Mouse (Mus musculus) liver, embryonic 14.5 days (tissue): ENCODE measurements at regions not wholly inside any gene's neighbourhood (a gene's known extent, or its start where the extent isn't known, plus 50 kb on each side); places are given as distances from the start of the nearest gene placed in this dataset.

Experiments used
- ATAC-seq: fragments of 200-750 bp; cut with Nextera tagmentation; 2 replicates; pipeline ENCODE4 v1.8.0; 2017; ENCODE audit warnings: moderate number of reproducible peaks, mild to moderate bottlenecking, moderate library complexity; ENCODE audit not compliant: insufficient read depth
- DNase-seq, 3 experiments: peaks; one replicate each; pipeline ENCODE4 v3.0.0-alpha.2; 2012 to 2013; ENCODE audit warnings: low read depth in 3 of 3, low spot score in 3 of 3
- H3K27ac ChIP-seq: fragments of 300-500 bp; sonication (generic); 2 replicates; pipeline ENCODE4 v1.5.1; 2014; ENCODE audit warnings: moderate library complexity, mild to moderate bottlenecking, control low read depth, inconsistent platforms
- H3K27me3 ChIP-seq: fragments of 300-500 bp; sonication (generic); 2 replicates; pipeline ENCODE4 v1.6.1; 2014; ENCODE audit warnings: mild to moderate bottlenecking, low read length, moderate library complexity; ENCODE audit not compliant: control insufficient read depth, insufficient read depth
- H3K36me3 ChIP-seq: fragments of 300-500 bp; sonication (generic); replicated peaks from 2 replicates; pipeline ENCODE4 v1.6.1; 2014; ENCODE audit warnings: low read depth; ENCODE audit not compliant: control insufficient read depth, insufficient read depth
- H3K4me1 ChIP-seq, 2 experiments: fragments of 200-500 bp in 1 of 2; fragments of 300-500 bp in 1 of 2; sonication (generic) in 1 of 2; replicated peaks; 2 replicates each; pipeline ENCODE4 v1.6.1; 2012 to 2014; ENCODE audit warnings: antibody characterized with exemption in 1 of 2, inconsistent platforms in 1 of 2, low read length in 1 of 2; ENCODE audit not compliant: control insufficient read depth in 2 of 2, insufficient read depth in 2 of 2
- H3K4me2 ChIP-seq: fragments of 300-500 bp; sonication (generic); 2 replicates; pipeline ENCODE4 v1.6.1; 2014; ENCODE audit warnings: low read depth, mild to moderate bottlenecking, control low read depth, moderate library complexity
- H3K4me3 ChIP-seq, 2 experiments: fragments of 200-500 bp in 1 of 2; fragments of 300-500 bp in 1 of 2; sonication (generic) in 1 of 2; 2 replicates each; pipeline ENCODE4 v1.5.1; 2012 to 2014; ENCODE audit warnings: low read depth in 2 of 2, low read length in 2 of 2, mild to moderate bottlenecking in 2 of 2, control low read depth in 1 of 2, inconsistent platforms in 1 of 2, moderate library complexity in 1 of 2; ENCODE audit not compliant: insufficient read depth in 1 of 2
- H3K9ac ChIP-seq: fragments of 300-500 bp; sonication (generic); replicated peaks from 2 replicates; pipeline ENCODE4 v1.6.1; 2014; ENCODE audit warnings: mild to moderate bottlenecking, control low read depth, moderate library complexity
- H3K9me3 ChIP-seq: fragments of 300-500 bp; sonication (generic); 2 replicates; pipeline ENCODE4 v1.6.1; 2016; ENCODE audit warnings: low read length, mixed read lengths; ENCODE audit not compliant: control insufficient read depth
- CTCF ChIP-seq: IDR thresholded peaks from 2 replicates; pipeline ENCODE4 v1.5.1; 2016; ENCODE audit warnings: antibody characterized with exemption, low read depth, control low read depth
- EP300 ChIP-seq: IDR thresholded peaks from 2 replicates; pipeline ENCODE4 v1.6.1; 2016; ENCODE audit warnings: antibody characterized with exemption, low read depth
- WGBS: fragments of 180-500 bp; shearing (Covaris S2); extraction: QIAGEN DNeasy Blood & Tissue Kit; methylation state at CpG from one replicate; pipeline ENCODE4 v1.1.7; 2014; ENCODE audit not compliant: insufficient replicate concordance; 5-methylcytosine and 5-hydroxymethylcytosine counted together

- no peak overlapping the region for H3K9ac ChIP-seq
- H3K4me2 ChIP-seq = no peak overlapping the region
- H3K36me3 ChIP-seq = no peaks in the 10 kb centered on the region
- H3K27ac ChIP-seq = no peak overlapping the region
- H3K4me1 ChIP-seq = no peaks in the 10 kb centered on the region
- no peak overlapping the region for H3K4me3 ChIP-seq
- ATAC-seq (no peak), DNase-seq (no peak)
- TF ChIP-seq EP300 (no peak), CTCF (no peak)
- no peaks in the 10 kb centered on the region for H3K9me3 ChIP-seq
- no peaks in the 10 kb centered on the region for H3K27me3 ChIP-seq
- 30% methylated on average over 3 of the region's 3 CpGs for WGBS
Observed at GRCm38 (mm10) chr9:91520521-91520920, 154.9 kb upstream of the Zic1 start.

GRCm38 (mm10) chr9:91509672-91510071, 144.1 kb upstream of the Zic1 start:
- Histone ChIP-seq H3K4me3 (no peak overlapping the region), H3K4me2 (no peak overlapping the region), H3K27me3 (no peaks in the 10 kb centered on the region), H3K9me3 (no peaks in the 10 kb centered on the region), H3K4me1 (no peaks in the 10 kb centered on the region), H3K36me3 (no peaks in the 10 kb centered on the region), H3K27ac (no peak overlapping the region), H3K9ac (no peak overlapping the region)
- 64% methylated on average over 3 of the region's 3 CpGs for WGBS
- TF ChIP-seq EP300 = no peak
- TF ChIP-seq CTCF = no peak
- ATAC-seq = no peak
- no peak for DNase-seq

DNA sequence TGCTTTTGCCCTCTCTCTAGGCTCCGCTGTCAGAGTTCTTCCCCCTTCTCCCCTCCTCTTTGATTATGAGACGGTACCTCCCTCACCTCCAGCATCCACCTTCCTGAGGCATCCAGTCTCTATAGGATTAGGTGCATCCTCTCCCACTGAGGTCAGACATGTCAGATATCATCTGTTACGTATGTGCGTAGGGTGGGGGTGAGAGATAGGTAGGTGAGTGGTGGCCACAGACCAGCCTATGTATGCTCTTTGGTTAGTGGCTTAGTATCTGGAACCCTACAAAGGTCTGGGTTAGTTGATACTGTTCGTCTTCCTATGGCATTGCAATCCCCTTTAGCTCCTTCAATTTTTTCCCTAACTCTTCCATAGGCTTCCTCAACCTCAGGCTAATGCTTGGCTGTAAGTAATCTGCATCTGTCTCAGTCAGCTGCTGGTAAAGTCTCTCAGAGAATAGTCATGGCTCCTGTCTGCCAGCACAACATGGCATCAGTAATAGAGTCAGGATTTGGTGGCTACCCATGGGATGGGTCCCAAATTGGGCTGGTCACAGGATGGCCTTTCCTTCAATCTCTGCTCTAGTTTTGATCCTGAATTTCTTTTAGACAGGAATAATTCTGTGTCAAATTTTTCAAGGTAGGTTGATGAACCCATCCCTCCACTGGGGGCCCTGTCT, 138.2 kb upstream of the Zic1 start:
- no peak overlapping the region for H3K4me3 ChIP-seq
- no peak overlapping the region for H3K27ac ChIP-seq
- ATAC-seq (0 out of 2 replicates have a peak, but pooled peaks have one; percentile 11), DNase-seq (no peak)
- no peaks in the 10 kb centered on the region for H3K27me3 ChIP-seq
- TF ChIP-seq CTCF = no peak
- TF ChIP-seq EP300 = no peak
- no peaks in the 10 kb centered on the region for H3K4me1 ChIP-seq
- no peaks in the 10 kb centered on the region for H3K36me3 ChIP-seq
- H3K4me2 ChIP-seq = no peak overlapping the region
- H3K9me3 ChIP-seq = no peaks in the 10 kb centered on the region
- 50% methylated on average over 5 of the region's 5 CpGs for WGBS
- H3K9ac ChIP-seq = no peak overlapping the region

- no peak overlapping the region for H3K9ac ChIP-seq
- ATAC-seq (no peak), DNase-seq (no peak)
- WGBS = 42% methylated on average over 3 of the region's 3 CpGs
- H3K36me3 ChIP-seq = no peaks in the 10 kb centered on the region
- H3K9me3 ChIP-seq = no peaks in the 10 kb centered on the region
- no peak overlapping the region for H3K4me2 ChIP-seq
- no peak overlapping the region for H3K4me3 ChIP-seq
- no peaks in the 10 kb centered on the region for H3K4me1 ChIP-seq
- TF ChIP-seq CTCF (no peak), EP300 (no peak)
- no peak overlapping the region for H3K27ac ChIP-seq
- no peaks in the 10 kb centered on the region for H3K27me3 ChIP-seq
Observed at GRCm38 (mm10) chr9:91476596-91476995, 111.0 kb upstream of the Zic1 start.

- ATAC-seq (no peak), DNase-seq (no peak)
- TF ChIP-seq CTCF = no peak
- TF ChIP-seq EP300 = no peak
- H3K4me3 ChIP-seq = no peak overlapping the region
- H3K36me3 ChIP-seq = no peaks in the 10 kb centered on the region
- H3K27ac ChIP-seq = no peak overlapping the region
- no peaks in the 10 kb centered on the region for H3K4me1 ChIP-seq
- H3K27me3 ChIP-seq = no peaks in the 10 kb centered on the region
- H3K9ac ChIP-seq = no peak overlapping the region
- H3K9me3 ChIP-seq = no peaks in the 10 kb centered on the region
- no peak overlapping the region for H3K4me2 ChIP-seq
- 54% methylated on average over 5 of the region's 5 CpGs for WGBS
Observed at GRCm38 (mm10) chr9:91462713-91463425, 97.3 kb upstream of the Zic1 start.
